Mouse (Mus musculus) megakaryocyte, adult 5-6 weeks (primary cell): Measurements from ENCODE around the gene Erich4. TPM values are rescaled to one million over a fixed set of nuclear protein-coding genes. Genes with fewer than 3 reads are reported as not detected.

Source experiments
- ATAC-seq: 2 replicates; pipeline ENCODE4 v1.8.0; 2016; ENCODE audit warnings: mild to moderate bottlenecking, inconsistent platforms; ENCODE audit not compliant: poor library complexity, severe bottlenecking
- total RNA-seq, 2 experiments: library from RNA; stranded (forward) in 1 of 2; stranded (reverse) in 1 of 2; fragments of 153-499, 151-499 nt in 1 of 2; fragments of 221-1000, 200-1000 nt in 1 of 2; gene quantifications; 2 replicates each; pipeline versions ENCODE4 v1.2.3 to v1.2.4; 2015 to 2017

The Erich4 gene
- total RNA-seq, 2 experiments from 2014 or later: not detected

- ATAC-seq: no peak
Measured at GRCm38 (mm10) chr7:25624851-25625250, 9.2 kb upstream of the Erich4 start.

DNA sequence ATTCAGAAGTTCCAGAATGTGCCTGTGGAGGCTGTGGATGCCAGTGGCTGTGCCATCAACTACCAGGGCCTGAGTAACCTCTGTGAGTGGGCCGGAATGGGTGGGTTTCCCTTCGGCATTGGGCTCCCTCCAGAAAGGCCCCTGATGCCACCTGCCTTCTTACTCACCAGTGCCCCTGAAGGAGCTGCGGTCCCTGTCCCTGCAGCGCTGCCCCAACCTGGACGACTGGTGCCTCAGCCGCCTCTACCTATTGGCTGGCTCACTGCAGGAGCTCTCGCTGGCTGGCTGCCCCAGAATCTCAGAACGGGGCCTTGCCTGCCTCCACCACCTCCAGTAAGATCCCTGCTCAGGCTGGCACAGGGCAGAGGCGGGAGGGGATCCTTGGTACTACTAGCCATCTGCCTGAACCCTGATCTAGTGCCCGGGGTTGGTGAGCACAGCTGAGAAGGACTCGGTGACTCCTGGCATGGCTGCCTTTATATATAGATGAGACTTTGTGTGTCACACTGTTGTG, 8.2 kb upstream of the Erich4 start:
- ATAC-seq: no peak

GRCm38 (mm10) chr7:25620751-25621150, 5.1 kb upstream of the Erich4 start:
- no peak for ATAC-seq

DNA sequence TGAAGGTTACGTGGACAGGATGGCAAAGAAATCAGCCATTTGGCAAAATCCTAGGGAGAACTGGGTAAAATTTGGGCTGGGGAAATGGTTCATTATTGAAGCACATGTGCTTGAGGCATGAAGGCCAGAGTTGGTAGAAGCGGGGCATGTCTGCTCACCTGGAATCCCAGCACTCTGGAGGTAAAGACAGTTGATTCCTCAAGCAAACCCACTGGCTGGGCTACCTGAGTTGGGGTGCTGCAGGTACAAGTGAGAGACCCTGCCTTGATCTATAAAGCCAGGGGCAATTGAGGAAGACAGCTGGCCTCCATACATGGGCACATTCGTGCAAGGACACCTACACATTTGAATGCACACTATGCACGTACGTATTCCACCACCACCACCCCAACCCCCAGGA, 4.4 kb upstream of the Erich4 start:
- ATAC-seq: no peak

GRCm38 (mm10) chr7:25619722-25619991, 4.0 kb upstream of the Erich4 start:
- no peak for ATAC-seq

GRCm38 (mm10) chr7:25618865-25619721, 3.4 kb upstream of the Erich4 start, which contains the start of gene Dmac2:
Dmac2 (plus strand) TSS chr7:25619414.
- peak; percentile 99 for ATAC-seq

- ATAC-seq: no peak
Measured at GRCm38 (mm10) chr7:25617376-25618160, 1.9 kb upstream of the Erich4 start.

DNA sequence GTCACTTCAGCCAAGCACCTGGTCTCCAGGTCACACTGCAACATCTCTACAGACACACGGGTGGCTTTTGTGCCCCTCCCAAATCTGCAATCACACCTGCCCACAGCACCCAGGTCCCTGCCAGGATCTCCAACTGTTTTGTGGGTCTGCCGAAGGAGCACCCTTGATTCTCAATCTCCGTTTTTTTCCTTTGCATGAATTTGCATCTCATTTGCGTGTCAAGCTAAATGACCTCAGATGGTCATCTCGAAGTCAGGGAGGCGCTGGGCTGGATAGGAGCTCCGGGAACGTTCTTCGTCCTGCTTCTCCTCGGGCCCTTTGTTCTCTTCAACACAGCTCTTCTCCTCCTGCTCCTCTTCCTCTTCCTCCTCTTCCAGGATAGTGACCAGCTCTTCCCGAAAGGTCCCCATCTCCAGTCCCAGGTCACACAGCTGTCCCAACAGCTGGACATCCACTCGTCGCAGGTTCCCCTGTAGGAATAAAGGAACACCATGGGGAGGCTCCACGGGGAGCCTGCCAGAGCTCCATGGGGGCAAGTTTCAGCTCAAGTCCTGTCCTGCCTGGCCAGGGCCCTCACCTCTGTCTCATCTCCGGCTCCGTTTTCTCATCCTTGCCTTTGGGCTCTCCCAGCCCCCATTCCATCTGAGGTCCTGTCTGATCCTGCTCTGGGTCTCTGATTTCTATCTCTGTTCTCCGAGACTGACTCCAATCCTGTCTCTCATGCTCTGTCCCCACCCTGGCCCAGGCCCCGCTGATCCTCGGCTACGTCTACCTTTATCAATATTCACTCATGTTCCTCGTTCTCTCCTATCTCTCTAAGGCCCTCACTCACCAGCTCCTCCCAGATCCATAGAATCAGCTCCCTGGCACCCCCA, 624 bp downstream of the Erich4 start:
- ATAC-seq: no peak

- no peak for ATAC-seq
Measured at GRCm38 (mm10) chr7:25614086-25614485, 1.6 kb downstream of the Erich4 start.

- no peak for ATAC-seq
Measured at GRCm38 (mm10) chr7:25611501-25611900, 4.2 kb downstream of the Erich4 start.

DNA sequence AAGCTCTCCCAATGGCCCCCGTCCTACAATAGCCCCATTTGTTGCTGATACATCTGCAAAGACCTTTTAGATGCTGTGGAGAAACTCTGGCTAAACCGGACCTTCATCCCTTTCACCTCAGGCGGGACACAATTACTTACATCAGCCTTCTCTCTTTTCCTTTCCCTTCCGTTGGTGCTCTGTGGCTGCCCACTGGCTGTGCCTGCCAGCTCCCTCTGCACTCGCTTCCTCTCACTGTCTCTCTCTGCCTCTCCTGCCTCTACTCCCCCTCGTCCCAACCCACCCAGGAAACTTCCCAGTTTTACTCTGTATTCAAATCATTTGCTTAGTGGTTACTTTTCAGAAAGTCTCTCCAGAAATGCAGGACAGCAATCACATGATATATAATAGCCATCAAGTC, 5.6 kb downstream of the Erich4 start:
- ATAC-seq: no peak

DNA sequence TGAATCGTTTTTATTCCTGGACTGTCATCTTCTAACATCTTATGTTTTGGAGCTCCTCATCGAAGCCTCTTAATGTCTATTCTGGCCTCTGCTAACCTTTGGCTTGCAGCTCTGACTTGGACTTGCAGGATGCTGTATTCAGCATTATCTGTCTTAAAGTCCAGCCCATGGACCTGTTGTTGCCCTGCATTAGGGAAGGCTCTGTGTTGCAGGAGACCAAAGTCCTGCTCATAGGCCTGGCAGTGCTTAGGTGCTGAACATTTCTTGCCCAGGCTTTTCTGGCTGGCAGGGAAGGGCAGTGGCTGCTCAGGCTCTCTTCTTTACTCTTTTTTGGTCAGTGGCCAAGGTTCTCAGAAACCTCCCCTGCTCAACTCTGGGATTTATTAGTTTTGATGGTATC, 8.5 kb downstream of the Erich4 start:
- ATAC-seq: no peak

GRCm38 (mm10) chr7:25606625-25607063, 9.0 kb downstream of the Erich4 start:
- ATAC-seq: peak; percentile 40; the same call in 1 of the 2 replicates

- ATAC-seq: no peak
Measured at GRCm38 (mm10) chr7:25601346-25601745, 14.3 kb downstream of the Erich4 start.

GRCm38 (mm10) chr7:25600666-25601065, 15.0 kb downstream of the Erich4 start:
- ATAC-seq: no peak

DNA sequence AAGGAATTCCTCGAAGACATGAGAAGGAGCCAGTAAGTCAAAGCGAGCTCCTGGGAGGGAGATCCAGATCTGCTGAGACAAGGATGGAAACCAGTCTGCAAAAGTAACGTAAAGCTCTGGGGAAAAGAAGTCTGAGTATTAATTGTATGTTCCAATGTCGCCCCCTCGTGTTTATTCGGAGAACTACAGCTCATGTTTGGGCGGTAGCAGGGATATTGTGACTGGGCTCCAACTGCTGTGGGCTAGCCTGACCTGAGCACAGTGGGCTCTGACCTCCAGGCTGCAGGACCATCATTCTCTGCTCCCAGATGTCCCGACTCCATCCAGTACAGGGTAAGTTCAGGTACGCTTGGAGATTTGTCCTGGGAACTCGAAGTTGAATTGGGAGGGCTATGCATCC, 16.0 kb downstream of the Erich4 start:
- peak; percentile 90 for ATAC-seq

- no peak for ATAC-seq
Measured at GRCm38 (mm10) chr7:25593859-25594258, 21.8 kb downstream of the Erich4 start.

DNA sequence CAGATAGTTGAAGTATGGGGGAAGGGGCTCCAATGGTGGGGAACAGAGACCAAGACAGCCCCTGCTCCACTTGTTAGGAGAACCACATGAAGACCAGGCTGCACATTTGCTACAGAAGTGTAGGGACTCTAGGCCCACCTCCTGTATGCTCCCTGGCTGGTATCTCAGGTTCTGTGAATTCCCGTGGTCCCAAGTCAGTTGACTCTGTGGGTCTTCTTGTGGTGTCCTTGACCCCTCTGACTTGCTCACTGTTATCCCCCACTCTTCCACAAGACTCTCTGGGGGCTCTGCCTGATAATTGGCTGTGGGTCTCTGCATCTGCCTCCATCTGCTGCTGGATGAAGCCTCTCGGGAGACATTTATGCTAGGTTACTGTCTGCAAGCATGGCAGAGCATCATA, 24.5 kb downstream of the Erich4 start:
- ATAC-seq: no peak

- no peak for ATAC-seq
Measured at GRCm38 (mm10) chr7:25585351-25586204, 30.1 kb downstream of the Erich4 start.

GRCm38 (mm10) chr7:25584651-25585050, 31.0 kb downstream of the Erich4 start:
- no peak for ATAC-seq
